Mouse (Mus musculus) lung, postnatal 10 days (tissue): ENCODE measurements at regions not wholly inside any gene's neighbourhood (a gene's known extent, or its start where the extent isn't known, plus 50 kb on each side); places are given as distances from the start of the nearest gene placed in this dataset.

Source experiments
- DNase-seq: peaks from one replicate; pipeline ENCODE4 v3.0.0; 2021

GRCm38 (mm10) chr5:146684429-146684828, 99.4 kb upstream of the Gpr12 start:
- no peak for DNase-seq

GRCm38 (mm10) chr5:146683554-146683953, 98.5 kb upstream of the Gpr12 start:
- no peak for DNase-seq

DNA sequence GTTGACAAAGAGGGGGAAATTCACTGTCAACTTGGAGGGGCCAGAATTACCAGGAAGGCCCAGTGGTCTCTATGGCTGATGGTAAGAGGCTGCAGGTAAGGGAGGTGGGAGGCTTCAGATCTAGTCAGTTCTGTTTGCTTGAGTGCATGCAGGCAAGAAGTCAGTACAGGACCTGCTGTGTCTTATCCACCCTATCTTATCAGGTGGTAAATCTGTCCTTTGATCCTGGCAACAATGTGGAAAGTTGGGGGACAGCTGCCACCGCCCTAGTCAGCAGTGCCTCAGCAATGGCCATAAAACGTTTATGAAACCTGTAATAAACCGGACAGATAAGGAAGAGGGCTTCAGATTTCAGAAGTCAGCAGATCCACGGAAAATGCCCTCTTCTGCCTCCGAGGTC, 97.9 kb upstream of the Gpr12 start:
- DNase-seq: no peak

DNA sequence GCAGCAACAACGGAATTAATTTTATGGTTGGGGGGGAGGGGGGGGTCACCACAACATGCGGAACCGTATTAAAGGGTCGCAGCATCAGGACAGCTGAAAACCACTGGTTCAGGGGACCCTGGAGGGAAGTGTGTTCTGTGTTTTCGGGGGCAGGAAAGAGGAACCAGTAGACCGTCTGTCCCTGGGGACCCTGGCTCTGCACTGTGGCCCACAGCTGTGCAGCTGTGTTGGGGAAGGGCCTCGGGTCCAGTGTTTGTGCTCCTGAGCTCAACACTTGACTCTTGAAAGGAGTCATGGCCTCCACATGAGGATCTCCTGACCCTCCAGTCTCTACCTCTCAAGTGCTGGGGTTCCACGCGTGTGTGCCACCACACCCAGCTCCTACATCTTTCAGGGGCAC, 96.5 kb upstream of the Gpr12 start:
- peak; percentile 38 for DNase-seq

GRCm38 (mm10) chr5:146679198-146679681, 94.2 kb upstream of the Gpr12 start:
- no peak for DNase-seq

DNA sequence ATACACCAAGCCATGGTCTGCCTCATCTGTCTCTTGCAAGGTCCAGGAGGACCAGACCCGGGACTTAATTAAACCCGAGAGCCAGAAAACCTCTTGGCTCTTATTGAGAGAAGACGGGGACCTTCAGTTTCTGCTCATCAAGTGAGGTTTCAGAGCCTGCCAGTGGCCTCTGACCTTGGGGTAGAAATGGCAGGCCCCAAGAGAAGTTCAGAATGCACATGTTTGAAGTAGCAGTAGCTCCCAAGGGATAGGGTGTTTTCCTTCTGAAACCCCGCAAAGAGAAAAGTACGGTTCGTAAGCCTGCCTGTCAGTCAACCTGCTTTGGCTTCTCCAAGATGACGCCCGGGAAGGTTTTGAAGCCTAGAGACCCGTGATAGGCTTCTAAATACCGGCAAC, 93.7 kb upstream of the Gpr12 start:
- no peak for DNase-seq

DNA sequence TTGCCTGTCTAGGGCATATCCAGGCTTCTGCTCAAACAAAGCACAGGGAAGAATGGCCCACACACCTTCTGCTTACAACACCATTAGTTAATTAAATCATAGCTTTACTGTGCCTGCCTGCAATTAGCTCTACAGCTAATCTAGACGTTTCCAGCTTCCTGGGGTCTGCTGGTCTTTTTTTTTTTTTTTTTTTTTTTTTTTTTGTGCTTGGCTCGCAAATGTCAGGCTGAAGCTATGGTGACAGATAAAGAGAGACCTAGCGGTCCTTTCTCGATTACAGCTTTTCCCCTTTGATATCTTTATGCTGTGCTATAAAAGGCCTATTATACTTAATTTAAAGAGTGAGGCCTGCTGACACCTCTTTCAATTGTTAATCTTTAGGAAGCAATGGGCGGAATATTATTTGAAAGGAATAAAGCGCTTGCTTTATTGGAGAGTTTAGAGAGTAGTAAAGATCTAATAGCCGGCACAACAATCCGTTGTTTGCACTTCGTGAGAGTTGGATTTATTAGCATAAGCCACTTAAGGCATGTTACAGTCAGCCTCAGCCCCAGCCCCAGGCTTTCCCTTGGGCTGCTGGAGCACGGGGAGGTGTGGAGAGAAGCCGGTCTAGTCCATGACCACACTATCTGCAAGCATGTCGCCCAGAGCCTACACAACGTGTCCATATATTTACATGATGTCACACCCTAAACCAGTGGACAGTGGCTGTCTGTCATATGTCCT, 93.2 kb upstream of the Gpr12 start:
- no peak for DNase-seq

DNA sequence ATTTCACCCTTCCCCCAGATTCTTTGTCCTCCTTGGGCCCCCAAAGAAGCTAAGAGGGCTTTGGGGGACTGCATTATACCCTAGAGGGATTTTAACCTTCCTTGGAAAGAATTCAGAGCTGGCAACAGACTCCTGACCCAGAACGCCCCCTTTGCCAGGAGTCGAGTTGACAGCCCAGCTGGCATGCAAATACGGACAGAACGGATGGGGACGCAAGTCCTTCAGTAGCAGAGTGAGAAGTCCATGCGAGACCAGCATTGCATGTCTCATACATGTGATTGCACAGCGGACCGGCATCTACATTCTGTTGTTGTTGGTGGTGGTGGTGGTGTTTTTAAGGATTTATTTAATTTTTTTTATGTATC, 92.1 kb upstream of the Gpr12 start:
- DNase-seq: no peak

GRCm38 (mm10) chr5:146676470-146677150, 91.6 kb upstream of the Gpr12 start:
- peak; percentile 81 for DNase-seq

DNA sequence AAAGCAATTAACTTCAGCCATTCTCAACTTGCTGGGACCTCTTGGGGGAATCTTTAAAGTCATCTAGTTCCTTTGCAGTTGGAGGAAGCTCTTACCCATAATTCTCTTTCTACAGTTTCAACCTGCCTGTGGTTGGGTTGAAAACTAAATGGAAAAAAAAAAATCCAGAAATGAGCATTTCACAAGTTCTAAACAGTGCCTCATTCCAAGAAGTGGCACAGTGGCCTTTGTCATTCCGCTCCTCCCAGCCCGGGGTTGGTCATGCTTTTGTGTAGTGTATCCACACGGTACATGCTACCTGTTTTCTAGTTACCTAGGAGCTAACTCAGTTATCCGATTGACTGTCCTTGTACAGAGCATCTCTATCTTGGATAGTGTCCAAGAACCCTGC, 90.8 kb upstream of the Gpr12 start:
- no peak for DNase-seq

GRCm38 (mm10) chr5:146675006-146675886, 90.2 kb upstream of the Gpr12 start:
- DNase-seq: peak; percentile 83

GRCm38 (mm10) chr5:146661751-146662150, 76.7 kb upstream of the Gpr12 start:
- DNase-seq: no peak

DNA sequence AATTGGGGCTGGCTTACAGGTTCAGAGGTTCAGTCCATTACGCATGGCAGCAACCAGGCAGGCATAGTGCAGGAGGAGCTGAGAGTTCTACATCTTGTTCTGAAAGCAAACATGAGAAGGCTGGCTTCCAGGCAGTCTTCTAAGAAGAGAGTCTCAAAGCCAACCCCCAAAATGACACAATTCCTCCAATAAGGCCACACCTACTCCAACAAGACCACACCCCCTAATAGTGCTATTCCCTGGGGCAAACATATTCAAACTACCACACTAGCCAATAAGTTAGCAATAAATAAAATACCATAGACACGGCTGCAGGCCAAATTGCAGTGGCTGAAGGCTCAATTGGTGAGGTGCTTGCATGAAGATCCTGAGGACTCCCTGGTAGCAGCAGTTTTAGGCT, 72.2 kb upstream of the Gpr12 start:
- no peak for DNase-seq

DNA sequence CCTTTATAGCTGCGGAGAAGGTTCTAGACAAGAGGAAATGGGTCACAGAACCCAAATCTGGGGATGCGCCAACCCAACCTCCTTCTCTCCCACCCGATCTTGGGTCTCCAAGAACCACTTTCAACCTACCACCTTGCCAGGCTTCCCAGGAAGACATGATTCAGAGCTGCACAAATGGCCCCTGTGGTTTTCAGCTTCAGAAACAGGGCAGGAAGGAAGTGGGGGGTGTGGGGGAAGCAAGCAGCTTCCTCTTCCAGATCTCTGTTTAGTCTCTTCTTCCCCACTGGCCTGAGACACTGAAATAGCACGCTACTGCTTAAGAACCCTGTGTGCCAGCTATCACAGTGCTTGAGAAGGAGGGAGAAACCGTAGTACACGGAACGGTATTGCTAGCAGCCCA, 70.4 kb upstream of the Gpr12 start:
- peak; percentile 11 for DNase-seq

GRCm38 (mm10) chr5:146653686-146654450, 68.8 kb upstream of the Gpr12 start:
- DNase-seq: no peak

GRCm38 (mm10) chr5:146652874-146653273, 67.8 kb upstream of the Gpr12 start:
- DNase-seq: no peak

- no peak for DNase-seq
Measured at GRCm38 (mm10) chr5:146648519-146649060, 63.6 kb upstream of the Gpr12 start.

DNA sequence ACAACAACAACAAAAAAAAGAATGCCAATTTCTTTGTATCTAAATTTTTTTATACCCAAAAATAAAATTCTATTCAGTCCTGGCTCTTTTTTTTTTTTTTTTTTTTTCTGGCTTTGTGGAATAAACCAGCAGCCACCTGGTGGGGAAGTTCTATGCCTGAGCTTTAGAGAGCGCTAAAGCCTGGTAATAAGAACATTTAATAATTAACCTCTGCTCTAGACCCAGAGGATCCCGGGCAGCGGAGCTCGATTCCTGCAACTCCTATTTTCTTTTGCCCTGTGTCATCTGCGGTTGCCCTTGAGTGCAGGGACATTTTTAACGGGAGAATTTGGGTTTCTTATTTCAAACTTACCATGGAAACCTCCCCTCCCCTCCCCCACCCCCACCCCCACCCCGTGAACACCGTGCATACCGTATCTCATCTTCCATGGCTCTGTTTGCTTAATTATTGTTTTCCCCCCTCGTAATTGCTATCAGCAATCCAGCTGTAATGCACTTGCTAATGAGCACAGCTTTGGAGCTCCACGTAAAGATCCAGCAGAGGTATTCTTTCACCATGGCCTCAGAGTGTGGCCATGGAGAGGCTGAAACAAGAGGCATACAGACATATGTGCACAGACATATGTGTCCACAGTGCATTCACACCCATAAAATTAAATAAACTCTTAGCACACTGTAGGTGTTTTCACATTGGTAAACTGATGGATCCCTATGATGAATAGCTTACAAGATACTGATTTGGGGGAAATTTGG, 62.8 kb upstream of the Gpr12 start:
- DNase-seq: no peak

GRCm38 (mm10) chr5:146644499-146644898, 59.5 kb upstream of the Gpr12 start:
- DNase-seq: peak; percentile 70

GRCm38 (mm10) chr5:146641931-146642330, 56.9 kb upstream of the Gpr12 start:
- DNase-seq: no peak

- DNase-seq: no peak
Measured at GRCm38 (mm10) chr5:146636859-146637258, 51.8 kb upstream of the Gpr12 start.
